Mouse (Mus musculus) cortical plate, adult 2 months (tissue): Measurements from ENCODE around the gene Recql5.

Experiments used
- CTCF ChIP-seq: fragments of 200-500 bp; IDR thresholded peaks from 2 replicates; pipeline ENCODE4 v1.5.1; 2011; ENCODE audit warnings: mild to moderate bottlenecking, control low read depth, low read length; ENCODE audit not compliant: insufficient read depth; ENCODE audit errors: extremely low read depth
- POLR2A ChIP-seq: fragments of 200-500 bp; IDR thresholded peaks from 2 replicates; pipeline ENCODE4 v1.6.1; 2011; ENCODE audit warnings: mild to moderate bottlenecking, low read length, control low read depth; ENCODE audit not compliant: insufficient read depth; ENCODE audit errors: extremely low read depth

DNA sequence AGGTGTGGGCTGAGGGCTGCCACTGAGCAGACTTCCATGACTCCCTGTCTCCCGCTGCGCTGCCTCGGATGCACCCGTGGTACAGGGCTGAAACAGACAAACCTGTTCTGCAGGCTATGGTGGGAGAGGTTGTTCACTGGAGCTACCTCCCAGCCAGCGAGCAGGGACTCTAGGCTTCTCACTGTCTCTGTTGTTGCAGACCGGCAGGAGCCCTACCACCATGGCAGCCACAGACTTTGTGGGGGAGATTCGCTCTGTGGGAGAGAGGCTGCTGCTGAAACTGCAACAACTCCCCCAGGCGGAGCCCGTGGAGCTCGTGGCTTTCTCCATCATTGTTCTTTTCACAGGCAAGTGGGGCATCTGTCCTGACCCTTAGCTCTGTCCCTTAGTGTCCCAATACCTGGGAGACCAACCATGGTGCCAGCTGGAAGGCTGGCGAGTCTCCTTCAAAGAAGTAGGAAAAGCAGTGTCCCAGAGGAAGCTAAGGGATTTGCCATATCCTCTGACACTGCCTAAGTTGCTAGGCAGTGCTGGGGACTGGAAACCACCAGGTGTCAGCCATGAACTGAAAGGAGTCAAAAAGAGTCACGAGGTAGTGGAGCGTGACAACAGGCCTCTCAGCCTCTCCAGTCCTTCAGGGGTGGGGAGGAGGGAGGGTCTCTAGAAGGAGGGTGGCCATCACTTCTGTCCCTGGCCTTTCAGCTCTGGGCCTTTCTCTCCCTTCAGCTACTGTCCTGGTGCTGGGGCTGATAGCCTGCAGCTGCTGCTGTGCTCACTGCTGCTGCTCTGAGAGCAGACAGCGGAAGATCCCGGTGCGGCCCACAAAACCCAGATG, 28.1 kb downstream of the Recql5 start:
- no peak for TF ChIP-seq CTCF
- no peak for TF ChIP-seq POLR2A
